ENCODE assay signal across 7 mouse cellular contexts in the genomic region with DNA sequence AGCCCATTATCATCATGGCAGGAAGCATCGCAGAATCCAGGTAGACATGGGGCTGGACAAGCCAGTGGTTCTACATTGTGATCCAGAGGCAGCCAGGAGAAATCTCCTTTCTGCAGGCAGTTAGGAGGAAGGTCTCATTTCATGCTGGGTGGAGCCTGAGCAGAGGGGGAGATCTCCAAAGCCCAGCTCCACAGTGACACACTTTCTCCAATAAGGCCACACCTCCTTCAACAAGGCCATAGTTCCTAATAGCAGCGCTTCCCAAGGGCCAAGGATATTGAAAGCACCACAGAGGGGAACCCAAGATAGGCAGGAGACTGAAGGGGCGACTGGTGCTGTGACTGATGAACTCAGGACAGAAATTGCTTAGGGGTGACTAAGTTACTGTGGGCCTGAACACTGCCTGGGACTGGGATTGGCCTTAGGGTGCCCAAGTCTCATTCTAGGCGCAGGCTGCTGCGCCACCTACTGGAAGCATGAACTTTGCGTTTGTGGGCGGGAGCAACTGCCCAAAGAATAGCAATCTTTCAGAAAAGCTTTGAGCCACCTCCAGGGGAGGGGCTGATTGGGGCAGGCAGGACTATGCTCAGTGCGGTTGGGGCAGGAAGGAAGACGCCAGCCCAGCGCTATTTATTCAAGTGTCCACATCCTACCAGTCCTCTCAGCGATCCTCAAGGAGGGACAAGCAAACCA. TPM values are rescaled to one million over a fixed set of nuclear protein-coding genes. Genes with fewer than 3 reads are reported as not detected.
DNase-seq lines count a peak whose midpoint lies in the region; ATAC-seq and TF ChIP-seq lines count a peak whose summit lies in the region.
"Not testable (repeated sequence)": the region's sequence is repeated elsewhere in the genome, so short reads cannot be mapped to it uniquely, and the experiment has no call there.

No protein-coding gene starts in this region.

- H3K4me1 ChIP-seq in forebrain, embryonic 15.5 days; kidney, postnatal 0 days (replicated peaks; ENCODE audit: insufficient read depth, low read length); liver, adult 2 months (ENCODE audit: control insufficient read depth, insufficient read depth, low read length); midbrain, embryonic 15.5 days: not testable (repeated sequence)

- TF ChIP-seq POLR2A in liver, adult 2 months (IDR thresholded peaks at IDR 0.05; ENCODE audit: extremely low read depth, insufficient read depth, low read length), result not testable (repeated sequence)

- H3K27ac ChIP-seq in forebrain, embryonic 15.5 days (replicated peaks); kidney, postnatal 0 days; liver, adult 2 months (replicated peaks; ENCODE audit: insufficient read depth, low read depth, low read length); midbrain, embryonic 15.5 days: not testable (repeated sequence)

- DNase-seq in adrenal gland, postnatal 14 days, result peak; percentile 71
- DNase-seq in heart, postnatal 10 days, result peak; percentile 58 to 67
- peak; percentile 81 for DNase-seq in kidney, postnatal 0 days (ENCODE audit: low spot score)
- peak; percentile 62 for DNase-seq in liver, adult 2 months (ENCODE audit: extremely low read depth, low read depth, low spot score)
- peak; percentile 29 to 54 for DNase-seq in spleen, adult 18-20 months

- not testable (repeated sequence) for H3K27me3 ChIP-seq in forebrain, embryonic 15.5 days; kidney, postnatal 0 days (ENCODE audit: insufficient read depth, low read length); liver, adult 2 months (ENCODE audit: control insufficient read depth, insufficient read depth, low read length); midbrain, embryonic 15.5 days (replicated peaks)

- not testable (repeated sequence) for H3K9ac ChIP-seq in forebrain, embryonic 15.5 days (replicated peaks); kidney, postnatal 0 days (ENCODE audit: low read depth, low read length); liver, adult 2 months (ENCODE audit: low read depth, low read length); midbrain, embryonic 15.5 days

- not testable (repeated sequence) for H3K36me3 ChIP-seq in forebrain, embryonic 15.5 days; kidney, postnatal 0 days (ENCODE audit: insufficient read depth, low read length); liver, adult 2 months (ENCODE audit: control insufficient read depth, insufficient read depth, low read length); midbrain, embryonic 15.5 days (replicated peaks)

- not testable (repeated sequence) for H3K4me2 ChIP-seq in forebrain, embryonic 15.5 days (replicated peaks); kidney, postnatal 0 days (ENCODE audit: low read length); midbrain, embryonic 15.5 days

- H3K9me3 ChIP-seq in forebrain, embryonic 15.5 days; kidney, postnatal 0 days (replicated peaks; ENCODE audit: low read length); midbrain, embryonic 15.5 days: not testable (repeated sequence)

- not testable (repeated sequence) for H3K79me2 ChIP-seq in liver, adult 2 months (ENCODE audit: control insufficient read depth, insufficient read depth, low read length)

- not testable (repeated sequence) for H3K4me3 ChIP-seq in forebrain, embryonic 15.5 days; kidney, postnatal 0 days (replicated peaks; ENCODE audit: low read depth, low read length); liver, adult 2 months (ENCODE audit: insufficient read depth, low read depth, low read length); midbrain, embryonic 15.5 days

- TF ChIP-seq CTCF in kidney, postnatal 0 days (IDR thresholded peaks at IDR 0.05; ENCODE audit: low read depth), result peak; percentile 74
- TF ChIP-seq CTCF in liver, adult 2 months (IDR thresholded peaks at IDR 0.05; ENCODE audit: low read depth, low read length), result peak; percentile 82

- intact Hi-C loops in heart, postnatal 10 days (cut with DNase I), result not testable (repeated sequence)

- WGBS in forebrain, embryonic 15.5 days, result 2% methylated on average over 9 of the region's 11 CpGs
- 1% methylated on average over 9 of the region's 11 CpGs for WGBS in kidney, postnatal 0 days
- WGBS in liver, adult 2 months, result 2% methylated on average over 9 of the region's 11 CpGs
- 2% methylated on average over 9 of the region's 11 CpGs for WGBS in midbrain, embryonic 15.5 days

- ATAC-seq in forebrain, embryonic 15.5 days (replicated peaks), result peak; percentile 75
- ATAC-seq in kidney, postnatal 0 days (replicated peaks; ENCODE audit: low FRiP score, low read depth), result peak; percentile 71
- peak; percentile 67; the same call in 1 of the 2 replicates for ATAC-seq in midbrain, embryonic 15.5 days (replicated peaks)

RNA-seq across cellular contexts. Expression of gene Raet1d, which starts 42.0 kb away (rescaled TPM):
- total RNA-seq in adrenal gland, postnatal 14 days (2021), result 0.85 TPM in 1 of 2 replicates, not detected in the other
- polyA plus RNA-seq in forebrain, embryonic 15.5 days (2015; fragmentation: Nextera tagmentation; extraction: Ambion mirVana), result 3.0 and 4.1 TPM in 2 replicates
- under 1 TPM; 0.36 to 0.79 TPM for total RNA-seq in heart, postnatal 10 days (2021)
- 5.3 and 5.6 TPM in 2 replicates for polyA plus RNA-seq in kidney, postnatal 0 days (2015; fragmentation: Nextera tagmentation; extraction: Ambion mirVana)
- 13.0 and 18.3 TPM in 2 replicates for total RNA-seq in liver, adult 2 months (2014; rRNA removed)
- 9.1 and 17.7 TPM in 2 replicates for polyA plus RNA-seq in liver, adult 2 months (2012; rRNA removed)
- 1.4 and 2.4 TPM in 2 replicates for polyA plus RNA-seq in midbrain, embryonic 15.5 days (2015; fragmentation: Nextera tagmentation; extraction: Ambion mirVana)
